Mouse (Mus musculus): ENCODE data around the gene Acsl5.

The Acsl5 gene

GRCm38 (mm10) chr19:55251383-55252124 lies at the start of gene Acsl5:
Gene Acsl5, plus strand, starts transcription at chr19:55251938.
- DNase-seq: peak; percentile 2 to 16

GRCm38 (mm10) chr19:55206482-55207138 lies 45.1 kb upstream of the Acsl5 start:
- DNase-seq: peak; percentile 45 to 53

DNA sequence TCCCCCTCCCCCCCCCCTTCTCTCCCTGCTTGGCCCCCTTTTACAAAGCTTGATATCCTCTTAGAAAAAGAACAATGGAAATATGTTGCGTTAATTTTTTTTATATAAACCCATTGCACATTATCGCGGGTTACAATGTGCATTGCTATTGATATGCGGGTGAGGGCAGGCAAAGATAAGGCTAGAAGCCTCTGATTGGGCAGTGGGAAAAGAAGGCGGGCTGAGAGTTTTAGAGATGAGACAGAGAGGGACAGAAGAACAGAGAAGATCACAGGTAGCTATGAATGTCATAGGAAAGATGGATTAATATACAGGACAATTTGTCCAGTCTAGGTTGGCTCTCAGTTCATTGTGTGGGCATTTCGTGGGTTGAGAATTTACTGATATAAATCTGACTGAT lies 44.5 kb upstream of the Acsl5 start:
- DNase-seq: no peak

- no peak for DNase-seq
These were observed 43.8 kb upstream of the Acsl5 start for GRCm38 (mm10) chr19:55207746-55208538.

DNA sequence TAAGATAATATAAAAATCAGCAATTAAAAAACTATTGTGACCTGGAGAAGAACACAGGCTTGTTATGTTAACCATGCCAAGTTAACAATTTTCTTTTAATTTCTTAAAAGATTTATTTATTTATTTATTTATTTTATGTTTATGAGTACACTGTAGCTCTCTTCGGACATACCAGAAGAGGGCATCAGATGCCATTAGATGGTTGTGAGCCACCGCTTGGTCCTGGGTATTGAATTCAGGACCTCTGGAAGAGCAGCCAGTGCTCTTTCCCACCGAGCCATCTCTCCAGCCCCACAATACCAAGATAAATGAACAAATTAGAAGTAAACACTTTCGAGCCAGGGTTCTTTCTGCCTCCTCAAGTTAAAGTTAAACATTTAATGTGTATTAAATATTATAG lies 43.1 kb upstream of the Acsl5 start:
- DNase-seq: no peak

DNA sequence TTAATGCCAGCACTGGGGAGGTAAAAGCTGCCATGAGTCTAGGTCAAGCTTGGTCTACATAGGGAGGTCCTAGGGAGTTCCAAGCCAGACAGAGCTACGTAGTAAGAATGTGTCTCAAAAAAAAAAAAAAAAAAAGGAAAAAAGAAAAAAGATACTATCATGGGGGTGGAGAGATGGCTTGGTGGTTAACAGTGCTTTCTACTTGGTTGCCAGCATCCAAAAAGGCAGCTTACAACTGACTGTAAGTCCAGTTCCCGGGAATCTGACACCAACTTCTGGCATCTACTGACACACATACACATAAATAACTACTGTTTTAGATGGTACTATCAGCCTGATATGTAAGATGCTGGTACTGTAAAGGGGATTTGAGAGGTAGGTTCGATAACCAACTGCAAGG lies 42.7 kb upstream of the Acsl5 start:
- no peak for DNase-seq

DNA sequence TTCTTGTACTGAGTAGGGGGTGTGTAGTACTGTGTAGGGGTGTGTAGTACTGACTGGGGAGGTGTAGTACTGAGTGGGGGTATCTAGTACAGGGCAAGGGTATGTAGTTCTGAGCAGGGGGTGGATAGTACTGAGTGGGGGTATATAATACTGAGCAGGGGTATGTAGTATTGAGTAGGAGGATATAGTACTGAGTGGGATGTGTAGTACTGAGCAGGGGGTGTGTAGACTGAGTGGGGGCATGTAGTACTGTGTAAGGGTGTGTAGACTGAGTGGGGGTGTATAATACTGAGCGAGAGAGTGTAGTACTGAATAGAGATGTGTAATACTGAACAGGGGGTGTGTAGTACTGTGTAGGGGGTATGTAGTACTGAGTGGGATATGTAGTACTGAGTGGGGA lies 40.0 kb upstream of the Acsl5 start:
- no peak for DNase-seq

DNA sequence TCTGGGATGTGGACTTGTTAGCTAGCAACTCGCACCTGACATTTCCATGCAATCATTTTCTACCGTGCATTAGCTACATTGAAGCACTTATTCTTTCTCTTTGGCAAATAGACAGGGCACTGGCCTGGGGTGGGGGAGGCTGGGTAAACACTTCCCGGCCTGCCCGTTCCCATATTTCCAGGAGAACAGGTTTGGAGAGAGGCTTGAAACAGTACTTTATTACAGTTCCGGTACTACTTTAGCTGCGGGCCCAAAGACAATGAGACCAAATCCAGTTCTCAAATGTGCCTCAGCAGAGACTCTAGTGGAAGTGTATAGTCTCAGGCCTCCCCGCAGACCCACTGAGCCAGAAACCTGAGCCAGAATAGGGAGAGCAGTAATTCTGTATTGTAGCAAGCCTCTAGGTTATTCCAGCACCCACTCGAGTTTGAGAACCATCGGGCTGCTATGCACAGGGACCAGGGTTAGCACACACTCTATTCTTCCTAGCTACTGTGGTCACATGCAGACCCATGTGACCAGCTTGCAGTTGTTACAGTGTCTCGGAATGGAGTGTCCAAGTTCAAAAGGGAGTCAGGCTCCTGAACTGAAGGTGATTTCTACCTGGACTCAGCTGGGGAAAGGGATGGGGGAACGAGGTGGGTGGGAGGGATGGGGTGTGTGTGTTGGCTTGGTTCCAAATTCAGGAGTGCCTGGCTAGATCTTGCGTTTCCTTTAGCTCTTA lies 38.0 kb upstream of the Acsl5 start:
- DNase-seq: no peak

DNA sequence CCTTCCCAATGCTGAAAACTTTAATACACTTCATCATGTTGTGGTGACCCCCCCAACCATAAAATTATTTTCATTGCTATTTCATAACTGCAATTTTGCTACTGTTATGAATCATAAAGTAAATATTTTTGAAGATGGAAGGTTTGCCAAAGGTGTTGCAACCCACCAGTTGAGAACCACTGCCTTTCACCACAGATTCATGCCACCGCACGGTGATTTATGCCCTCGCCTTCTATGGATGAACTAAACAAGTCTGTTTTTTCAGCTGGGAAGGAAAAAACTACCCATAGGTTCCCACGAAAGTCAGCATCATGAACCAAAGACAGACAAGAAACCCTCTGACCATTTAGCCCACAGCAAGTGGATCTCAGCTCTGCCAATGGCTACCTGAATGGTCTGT lies 34.9 kb upstream of the Acsl5 start:
- DNase-seq: no peak

- DNase-seq: no peak
These were observed 34.4 kb upstream of the Acsl5 start for GRCm38 (mm10) chr19:55217365-55217764.

GRCm38 (mm10) chr19:55218192-55218739 lies 33.5 kb upstream of the Acsl5 start:
- peak; percentile 87 to 88 for DNase-seq

DNA sequence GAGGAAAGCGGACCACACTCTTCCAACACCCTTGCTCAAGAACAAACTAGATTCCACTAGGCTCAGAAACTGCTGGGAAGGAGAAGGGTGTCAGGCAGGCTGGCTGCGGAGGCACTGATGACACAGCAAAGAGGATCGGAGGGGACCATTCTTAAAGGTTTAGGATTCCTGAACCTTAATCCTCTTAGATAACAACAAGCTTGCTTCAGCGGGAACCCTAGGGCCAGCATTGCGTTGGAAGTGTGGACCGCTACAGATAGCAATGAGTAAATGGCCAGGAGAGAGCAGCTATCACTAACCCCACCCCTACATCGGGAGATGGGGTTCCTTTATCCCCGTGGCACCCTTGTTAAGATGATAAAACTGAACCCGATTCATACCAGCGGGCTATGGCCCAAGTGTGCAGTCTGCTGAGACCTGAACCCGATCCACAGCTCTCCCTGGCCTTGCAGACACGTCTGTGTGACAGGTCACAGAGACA lies 33.0 kb upstream of the Acsl5 start:
- DNase-seq: no peak

- no peak for DNase-seq
These were observed 32.4 kb upstream of the Acsl5 start for GRCm38 (mm10) chr19:55219359-55219758.

DNA sequence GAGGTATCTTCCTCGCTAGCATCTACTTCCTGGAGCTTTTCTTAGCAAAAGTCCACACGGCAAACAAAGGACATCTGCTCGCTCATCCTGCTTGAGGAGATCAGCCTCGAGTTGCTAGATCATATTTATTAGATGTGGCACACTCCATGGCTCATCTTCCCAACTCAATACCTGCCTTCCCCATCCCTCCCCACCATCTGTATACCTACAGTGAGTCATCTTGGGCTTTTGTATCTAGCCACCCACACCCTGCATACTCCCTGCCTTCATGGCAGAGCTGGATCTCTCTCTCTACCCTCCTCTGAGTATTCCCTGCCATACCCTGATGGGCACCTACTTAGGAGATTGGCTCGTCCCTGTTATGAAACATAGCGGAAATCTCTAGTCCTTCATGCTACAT lies 30.5 kb upstream of the Acsl5 start:
- DNase-seq: no peak

- DNase-seq: no peak
These were observed 29.5 kb upstream of the Acsl5 start for GRCm38 (mm10) chr19:55222268-55222667.

- DNase-seq: no peak
These were observed 25.1 kb upstream of the Acsl5 start for GRCm38 (mm10) chr19:55226621-55227020.

- DNase-seq: peak; percentile 37 to 45
These were observed 24.6 kb upstream of the Acsl5 start for GRCm38 (mm10) chr19:55227135-55227534.

DNA sequence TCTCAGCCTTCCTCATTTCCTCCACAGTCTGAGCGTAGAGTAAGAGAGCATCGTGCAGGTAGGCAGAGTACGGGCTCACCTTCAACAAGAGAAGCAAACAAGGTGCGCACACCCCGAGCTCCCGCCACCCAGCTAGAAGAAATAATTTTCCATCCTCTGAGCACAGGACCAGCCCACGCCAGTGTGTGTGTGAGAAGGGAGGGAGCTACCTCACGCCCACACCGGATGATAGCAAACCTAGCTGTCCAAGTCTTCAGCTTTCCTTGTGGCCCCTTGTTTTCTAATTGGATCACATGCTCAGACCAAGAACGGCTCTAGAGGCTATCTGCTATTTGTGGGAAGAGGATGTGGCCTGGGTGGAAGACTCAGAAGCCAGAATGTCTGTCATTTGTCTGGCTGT lies 20.7 kb upstream of the Acsl5 start:
- no peak for DNase-seq

DNA sequence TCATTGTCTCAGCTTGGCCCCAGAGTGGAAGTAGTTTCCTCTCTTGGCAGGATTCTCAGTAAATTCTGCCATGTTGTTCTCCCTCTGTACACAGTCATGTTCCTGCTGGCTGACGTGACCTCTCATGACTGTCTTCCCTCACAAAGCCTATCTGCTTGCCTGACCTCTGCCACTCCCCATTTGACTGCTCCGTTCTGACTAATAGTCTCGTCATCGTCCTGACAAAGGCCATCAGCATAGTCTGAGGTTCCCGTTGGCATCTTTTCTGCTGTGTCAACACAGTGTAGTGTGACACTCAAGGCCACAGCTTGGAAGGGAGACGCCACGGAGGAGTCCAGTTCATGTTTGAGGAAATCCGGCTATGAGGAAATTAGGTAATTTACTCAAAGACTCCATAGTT lies 19.6 kb upstream of the Acsl5 start:
- DNase-seq: no peak

GRCm38 (mm10) chr19:55236026-55236425 lies 15.7 kb upstream of the Acsl5 start:
- DNase-seq: no peak

- DNase-seq: no peak
These were observed 15.2 kb upstream of the Acsl5 start for GRCm38 (mm10) chr19:55236564-55236963.

DNA sequence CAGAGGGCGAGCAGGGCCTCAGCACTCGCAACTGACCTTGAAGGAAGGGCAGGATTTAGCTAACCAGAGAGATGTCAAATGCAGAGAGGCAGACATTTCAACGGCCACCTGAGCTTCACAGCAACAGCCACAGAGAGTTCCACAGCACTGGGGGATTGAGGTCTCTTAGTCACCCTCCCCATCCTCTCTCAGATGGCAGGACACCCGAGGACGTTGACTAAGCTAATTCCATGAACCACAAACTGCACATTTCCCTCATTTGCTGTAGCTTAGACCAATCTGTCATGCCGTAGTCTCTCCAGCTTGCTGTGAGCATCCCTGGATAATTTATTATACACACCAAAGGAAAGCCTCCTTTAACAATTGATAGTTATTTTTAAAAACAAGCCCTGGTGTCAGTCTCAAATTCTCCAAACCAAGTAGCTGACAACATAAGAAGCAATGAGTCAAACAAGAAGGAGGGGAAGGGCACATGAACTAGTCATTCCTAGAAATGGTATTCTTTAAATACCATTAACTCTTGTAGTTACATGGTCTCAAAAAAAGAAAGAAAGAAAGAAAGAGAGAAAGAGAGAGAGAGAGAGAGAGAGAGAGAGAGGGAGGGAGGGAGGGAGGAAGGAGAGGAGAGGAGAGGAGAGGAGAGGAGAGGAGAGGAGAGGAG lies 11.8 kb upstream of the Acsl5 start:
- no peak for DNase-seq

Measured in B cell, adult 2 months (primary cell).